Mouse (Mus musculus) neural tube, embryonic 14.5 days (tissue): ENCODE measurements at regions not wholly inside any gene's neighbourhood (a gene's known extent, or its start where the extent isn't known, plus 50 kb on each side); places are given as distances from the start of the nearest gene placed in this dataset.

Source experiments
- ATAC-seq: fragments of 200-750 bp; cut with Nextera tagmentation; 2 replicates; pipeline ENCODE4 v1.8.0; 2017; ENCODE audit warnings: low read depth, mild to moderate bottlenecking, moderate TSS enrichment, moderate library complexity
- H3K27ac ChIP-seq: fragments of 300-500 bp; sonication (generic); 2 replicates; pipeline ENCODE4 v1.5.1; 2014; ENCODE audit warnings: low read depth, mild to moderate bottlenecking, control low read depth, low read length, moderate library complexity, mixed read lengths
- H3K27me3 ChIP-seq: fragments of 300-500 bp; sonication (generic); 2 replicates; pipeline ENCODE4 v1.6.1; 2014; ENCODE audit warnings: low read length; ENCODE audit not compliant: control insufficient read depth, insufficient read depth
- H3K36me3 ChIP-seq: fragments of 300-500 bp; sonication (generic); 2 replicates; pipeline ENCODE4 v1.6.1; 2014; ENCODE audit warnings: low read length, mixed read lengths; ENCODE audit not compliant: control insufficient read depth, insufficient read depth
- H3K4me1 ChIP-seq: fragments of 300-500 bp; sonication (generic); 2 replicates; pipeline ENCODE4 v1.6.1; 2014; ENCODE audit warnings: low read length; ENCODE audit not compliant: control insufficient read depth, insufficient read depth
- H3K4me2 ChIP-seq: fragments of 300-500 bp; sonication (generic); 2 replicates; pipeline ENCODE4 v1.6.1; 2014; ENCODE audit warnings: mild to moderate bottlenecking, low read depth, low read length, control low read depth
- H3K4me3 ChIP-seq: fragments of 300-500 bp; sonication (generic); 2 replicates; pipeline ENCODE4 v1.5.1; 2014; ENCODE audit warnings: low read depth, low read length, control low read depth, mixed read lengths
- H3K9ac ChIP-seq: fragments of 300-500 bp; sonication (generic); replicated peaks from 2 replicates; pipeline ENCODE4 v1.6.1; 2014; ENCODE audit warnings: low read depth, mild to moderate bottlenecking, control low read depth, low read length, mixed read lengths
- H3K9me3 ChIP-seq: fragments of 300-500 bp; sonication (generic); 2 replicates; pipeline ENCODE4 v1.6.1; 2016; ENCODE audit warnings: low read length; ENCODE audit not compliant: control insufficient read depth
- WGBS: fragments of 180-500 bp; shearing (Covaris S2); extraction: QIAGEN DNeasy Blood & Tissue Kit; methylation state at CpG from one replicate; pipeline ENCODE4 v1.1.7; 2014; 5-methylcytosine and 5-hydroxymethylcytosine counted together

- Histone ChIP-seq H3K4me1 (no peaks in the 10 kb centered on the region), H3K27ac (no peak overlapping the region), H3K9me3 (no peaks in the 10 kb centered on the region), H3K4me2 (no peak overlapping the region), H3K4me3 (no peak overlapping the region), H3K27me3 (no peaks in the 10 kb centered on the region), H3K36me3 (no peaks in the 10 kb centered on the region), H3K9ac (no peak overlapping the region)
- ATAC-seq = no peak
- 92% methylated on average over 3 of the region's 3 CpGs for WGBS
These were observed 283.6 kb upstream of the Klf4 start for GRCm38 (mm10) chr4:55815832-55816231.

DNA sequence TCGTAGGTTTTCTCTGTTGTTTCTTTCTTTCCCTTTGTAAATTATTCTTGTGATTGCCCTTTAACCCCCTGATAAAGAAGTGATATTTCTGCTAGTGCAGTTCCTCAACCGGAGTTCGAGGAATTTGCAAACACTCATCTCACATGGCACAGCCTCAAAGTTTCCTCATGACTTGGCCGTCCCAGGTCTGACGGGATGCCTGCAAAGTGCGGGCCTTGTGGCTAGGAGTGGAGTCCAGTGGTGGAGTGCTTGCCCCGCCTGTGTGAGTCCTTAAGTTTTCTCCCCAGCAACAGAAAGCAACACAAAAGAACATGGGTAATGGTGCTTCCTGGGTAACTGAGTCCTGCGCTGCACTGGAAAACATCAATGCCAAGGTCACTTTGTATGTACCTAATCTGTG lies 280.6 kb upstream of the Klf4 start:
- Histone ChIP-seq H3K4me2 (no peak overlapping the region), H3K4me3 (no peak overlapping the region), H3K36me3 (no peaks in the 10 kb centered on the region), H3K4me1 (no peaks in the 10 kb centered on the region), H3K9ac (no peak overlapping the region), H3K27me3 (no peaks in the 10 kb centered on the region), H3K9me3 (no peaks in the 10 kb centered on the region), H3K27ac (no peak overlapping the region)
- ATAC-seq = no peak
- 92% methylated on average over 8 of the region's 8 CpGs for WGBS

DNA sequence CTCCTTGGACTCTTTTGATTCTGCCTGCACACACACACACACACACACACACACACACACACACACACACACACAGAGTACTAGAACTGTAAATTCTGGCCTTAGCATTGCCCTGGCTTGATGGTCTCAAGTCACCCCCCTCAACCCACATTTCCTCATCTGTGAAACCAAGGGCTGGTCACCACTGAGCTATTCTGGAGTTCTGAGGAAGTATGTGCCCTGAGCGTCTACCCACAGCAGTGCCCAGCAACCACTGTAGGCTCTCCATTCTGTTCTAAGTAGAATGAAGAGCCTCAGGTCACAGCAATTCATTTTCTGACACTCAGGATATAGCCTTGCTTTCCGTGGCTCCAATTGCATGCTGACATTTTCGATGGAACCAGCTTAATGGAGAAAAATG lies 279.4 kb upstream of the Klf4 start:
- ATAC-seq = no peak
- H3K27me3 ChIP-seq = no peaks in the 10 kb centered on the region
- no peaks in the 10 kb centered on the region for H3K9me3 ChIP-seq
- H3K36me3 ChIP-seq = no peaks in the 10 kb centered on the region
- 66% methylated on average over 3 of the region's 3 CpGs for WGBS
- no peak overlapping the region for H3K4me3 ChIP-seq
- H3K4me1 ChIP-seq = no peaks in the 10 kb centered on the region
- H3K4me2 ChIP-seq = no peak overlapping the region
- H3K27ac ChIP-seq = no peak overlapping the region
- H3K9ac ChIP-seq = no peak overlapping the region

GRCm38 (mm10) chr4:55808501-55808900 lies 276.2 kb upstream of the Klf4 start:
- no peak for ATAC-seq
- H3K4me2 ChIP-seq = no peak overlapping the region
- 91% methylated on average over 5 of the region's 5 CpGs for WGBS

GRCm38 (mm10) chr4:55806799-55807198 lies 274.5 kb upstream of the Klf4 start:
- H3K9ac ChIP-seq = no peak overlapping the region
- H3K9me3 ChIP-seq = no peaks in the 10 kb centered on the region
- no peak overlapping the region for H3K4me2 ChIP-seq
- no peaks in the 10 kb centered on the region for H3K27me3 ChIP-seq
- H3K27ac ChIP-seq = no peak overlapping the region
- H3K4me3 ChIP-seq = no peak overlapping the region
- H3K36me3 ChIP-seq = no peaks in the 10 kb centered on the region
- 91% methylated on average over 3 of the region's 3 CpGs for WGBS
- no peaks in the 10 kb centered on the region for H3K4me1 ChIP-seq
- no peak for ATAC-seq

More at GRCm38 (mm10) chr4:55808501-55808900, 276.2 kb upstream of the Klf4 start:
- Histone ChIP-seq H3K27ac (no peak overlapping the region), H3K9ac (no peak overlapping the region), H3K9me3 (no peaks in the 10 kb centered on the region), H3K27me3 (no peaks in the 10 kb centered on the region), H3K36me3 (no peaks in the 10 kb centered on the region), H3K4me1 (no peaks in the 10 kb centered on the region), H3K4me3 (no peak overlapping the region)

GRCm38 (mm10) chr4:55805255-55806051 lies 273.2 kb upstream of the Klf4 start:
- ATAC-seq = no peak
- Histone ChIP-seq H3K9ac (no peak overlapping the region), H3K36me3 (no peaks in the 10 kb centered on the region), H3K4me1 (no peaks in the 10 kb centered on the region), H3K27me3 (no peaks in the 10 kb centered on the region), H3K27ac (no peak overlapping the region), H3K9me3 (no peaks in the 10 kb centered on the region), H3K4me2 (no peak overlapping the region), H3K4me3 (no peak overlapping the region)
- 84% methylated on average over 6 of the region's 6 CpGs for WGBS

DNA sequence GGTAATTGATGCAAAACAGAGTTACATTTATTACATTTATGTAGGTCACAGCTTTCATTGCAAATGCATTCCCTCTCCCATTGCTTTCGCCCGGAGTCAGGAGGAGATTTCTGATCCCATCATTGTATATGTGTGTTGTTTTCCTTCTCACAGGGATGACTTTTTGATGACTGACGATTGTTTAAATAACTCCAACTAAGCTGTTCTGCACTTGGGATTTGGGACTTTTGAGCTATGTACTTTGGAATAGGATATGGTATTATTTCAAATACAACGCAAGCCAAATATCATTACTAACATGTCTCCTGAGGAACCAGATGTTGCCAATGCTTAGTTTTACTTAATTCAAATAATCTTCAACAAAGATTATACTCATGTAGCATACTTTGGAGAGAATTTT lies 269.8 kb upstream of the Klf4 start:
- H3K9ac ChIP-seq = no peak overlapping the region
- H3K4me2 ChIP-seq = no peak overlapping the region
- WGBS = 85% methylated on average over 4 of the region's 4 CpGs
- no peaks in the 10 kb centered on the region for H3K27me3 ChIP-seq
- H3K36me3 ChIP-seq = no peaks in the 10 kb centered on the region
- no peak for ATAC-seq
- H3K4me3 ChIP-seq = no peak overlapping the region
- H3K27ac ChIP-seq = no peak overlapping the region
- no peaks in the 10 kb centered on the region for H3K9me3 ChIP-seq
- H3K4me1 ChIP-seq = no peaks in the 10 kb centered on the region

DNA sequence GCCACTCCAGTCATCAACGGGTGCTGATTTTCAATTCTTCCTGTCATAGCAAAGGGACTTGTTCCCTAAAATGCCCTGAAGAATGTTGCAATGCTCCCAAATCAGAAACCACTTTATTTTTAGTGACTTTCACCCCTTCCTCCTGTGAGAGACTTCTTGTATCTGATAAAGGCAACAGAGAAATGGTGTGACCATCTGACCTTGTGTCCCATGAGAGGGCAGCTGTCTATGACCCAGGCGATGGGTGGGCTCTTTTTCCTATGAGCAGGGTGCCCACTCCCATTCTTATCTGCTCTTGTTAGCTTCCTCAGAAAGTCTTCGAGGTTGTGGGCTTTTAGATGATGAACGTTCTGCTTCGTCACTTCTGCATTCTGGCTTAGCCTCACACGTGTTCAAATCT lies 265.8 kb upstream of the Klf4 start:
- Histone ChIP-seq H3K9me3 (no peaks in the 10 kb centered on the region), H3K9ac (no peak overlapping the region), H3K27ac (no peak overlapping the region), H3K4me1 (no peaks in the 10 kb centered on the region), H3K4me2 (no peak overlapping the region), H3K36me3 (no peaks in the 10 kb centered on the region), H3K4me3 (no peak overlapping the region), H3K27me3 (no peaks in the 10 kb centered on the region)
- ATAC-seq = no peak
- 88% methylated on average over 6 of the region's 6 CpGs for WGBS

- no peaks in the 10 kb centered on the region for H3K36me3 ChIP-seq
These were observed 249.1 kb upstream of the Klf4 start for GRCm38 (mm10) chr4:55781329-55781847.

More at GRCm38 (mm10) chr4:55781329-55781847, 249.1 kb upstream of the Klf4 start:
- H3K9ac ChIP-seq = no peak overlapping the region
- ATAC-seq = no peak
- H3K9me3 ChIP-seq = no peaks in the 10 kb centered on the region
- no peak overlapping the region for H3K27ac ChIP-seq
- H3K27me3 ChIP-seq = no peaks in the 10 kb centered on the region
- H3K4me3 ChIP-seq = no peak overlapping the region
- H3K4me2 ChIP-seq = no peak overlapping the region
- no peaks in the 10 kb centered on the region for H3K4me1 ChIP-seq
